Mouse (Mus musculus) limb, embryonic 10.5 days (tissue): ENCODE measurements around the gene Emsy. TPM values are rescaled to one million over a fixed set of nuclear protein-coding genes. Genes with fewer than 3 reads are reported as not detected.
A peak's percentile ranks its signal among the peaks of the same experiment; 100 is the strongest.

ENCODE experiments used
- DNase-seq: peaks from one replicate; pipeline ENCODE4 v3.0.0-alpha.2; 2017; ENCODE audit warnings: low spot score
- H3K27ac ChIP-seq: fragments of 300-500 bp; sonication (generic); 2 replicates; pipeline ENCODE4 v1.5.1; 2016; ENCODE audit warnings: mild to moderate bottlenecking
- H3K27me3 ChIP-seq: fragments of 300-500 bp; sonication (generic); 2 replicates; pipeline ENCODE4 v1.6.1; 2016; ENCODE audit warnings: low read depth, mild to moderate bottlenecking; ENCODE audit not compliant: poor library complexity, severe bottlenecking
- H3K36me3 ChIP-seq: fragments of 300-500 bp; sonication (generic); 2 replicates; pipeline ENCODE4 v1.6.1; 2016; ENCODE audit warnings: mild to moderate bottlenecking, moderate library complexity
- H3K4me1 ChIP-seq: fragments of 300-500 bp; sonication (generic); 2 replicates; pipeline ENCODE4 v1.6.1; 2016
- H3K4me3 ChIP-seq: fragments of 300-500 bp; sonication (generic); 2 replicates; pipeline ENCODE4 v1.5.1; 2016; ENCODE audit warnings: mild to moderate bottlenecking, moderate library complexity
- H3K9me3 ChIP-seq: fragments of 300-500 bp; sonication (generic); replicated peaks from 2 replicates; pipeline ENCODE4 v1.6.1; 2016; ENCODE audit warnings: mild to moderate bottlenecking
- WGBS: fragments of 180-500 bp; shearing (Covaris S2); methylation state at CpG from one replicate; pipeline ENCODE4 v1.1.7; 2016; 5-methylcytosine and 5-hydroxymethylcytosine counted together
- polyA plus RNA-seq: library from polyadenylated mRNA; unstranded; fragments of >200 nt; fragmentation: Nextera tagmentation; extraction: Ambion mirVana; gene quantifications from 2 replicates; pipeline ENCODE4 v1.2.1, GENCODE M21; 2016

The Emsy gene
- polyA plus RNA-seq, 1 experiment from 2014 or later = 46.1 TPM

- Histone ChIP-seq H3K9me3 (no peaks in the 10 kb centered on the region), H3K4me1 (peaks cover 21% of the 10 kb centered on the region), H3K4me3 (peak overlapping the region; percentile 99), H3K27me3 (no peaks in the 10 kb centered on the region), H3K36me3 (peaks cover 60% of the 10 kb centered on the region), H3K27ac (peak overlapping the region; percentile 97)
- DNase-seq = peak; percentile 85
- under 1% methylated on average over 74 of the region's 74 CpGs for WGBS
Observed at GRCm38 (mm10) chr7:98655681-98656530, 677 bp downstream of the Emsy start.

- no peaks in the 10 kb centered on the region for H3K27me3 ChIP-seq
- H3K4me3 ChIP-seq = no peak overlapping the region
- 71% methylated on average over 2 of the region's 2 CpGs for WGBS
- H3K4me1 ChIP-seq = peaks cover 10% of the 10 kb centered on the region
- no peak overlapping the region for H3K27ac ChIP-seq
- H3K36me3 ChIP-seq = peaks cover 77% of the 10 kb centered on the region
- H3K9me3 ChIP-seq = no peaks in the 10 kb centered on the region
- no peak for DNase-seq
Observed at GRCm38 (mm10) chr7:98651651-98652050, 4.9 kb downstream of the Emsy start.

- no peak overlapping the region for H3K4me3 ChIP-seq
- no peaks in the 10 kb centered on the region for H3K27me3 ChIP-seq
- H3K4me1 ChIP-seq = no peaks in the 10 kb centered on the region
- no peak overlapping the region for H3K27ac ChIP-seq
- WGBS = 8% methylated on average over 1 of the region's 1 CpGs
- H3K9me3 ChIP-seq = no peaks in the 10 kb centered on the region
- peaks cover 85% of the 10 kb centered on the region for H3K36me3 ChIP-seq
- no peak for DNase-seq
Observed at GRCm38 (mm10) chr7:98644238-98644637, 12.3 kb downstream of the Emsy start.

GRCm38 (mm10) chr7:98636607-98637006 is 20.0 kb downstream of the Emsy start:
- Histone ChIP-seq H3K9me3 (no peaks in the 10 kb centered on the region), H3K4me1 (no peaks in the 10 kb centered on the region), H3K36me3 (peaks cover 83% of the 10 kb centered on the region), H3K4me3 (no peak overlapping the region), H3K27me3 (no peaks in the 10 kb centered on the region), H3K27ac (no peak overlapping the region)
- WGBS = 95% methylated on average over 2 of the region's 2 CpGs
- no peak for DNase-seq

GRCm38 (mm10) chr7:98633032-98633431 is 23.6 kb downstream of the Emsy start:
- peaks cover 83% of the 10 kb centered on the region for H3K36me3 ChIP-seq
- no peaks in the 10 kb centered on the region for H3K27me3 ChIP-seq
- no peaks in the 10 kb centered on the region for H3K9me3 ChIP-seq
- no peak for DNase-seq
- no peak overlapping the region for H3K27ac ChIP-seq
- WGBS = 91% methylated on average over 3 of the region's 3 CpGs
- no peak overlapping the region for H3K4me3 ChIP-seq
- H3K4me1 ChIP-seq = no peaks in the 10 kb centered on the region

GRCm38 (mm10) chr7:98629947-98630346 is 26.6 kb downstream of the Emsy start:
- peaks cover 84% of the 10 kb centered on the region for H3K36me3 ChIP-seq

GRCm38 (mm10) chr7:98617739-98618138 is 38.8 kb downstream of the Emsy start:
- H3K9me3 ChIP-seq = no peaks in the 10 kb centered on the region
- H3K36me3 ChIP-seq = peaks cover 90% of the 10 kb centered on the region
- no peak overlapping the region for H3K4me3 ChIP-seq
- WGBS = 90% methylated on average over 2 of the region's 2 CpGs
- no peaks in the 10 kb centered on the region for H3K4me1 ChIP-seq
- no peak for DNase-seq
- no peak overlapping the region for H3K27ac ChIP-seq
- H3K27me3 ChIP-seq = no peaks in the 10 kb centered on the region

More at GRCm38 (mm10) chr7:98629947-98630346, 26.6 kb downstream of the Emsy start:
- 95% methylated on average over 7 of the region's 7 CpGs for WGBS
- no peak for DNase-seq
- Histone ChIP-seq H3K9me3 (no peaks in the 10 kb centered on the region), H3K4me3 (no peak overlapping the region), H3K27me3 (no peaks in the 10 kb centered on the region), H3K4me1 (no peaks in the 10 kb centered on the region), H3K27ac (no peak overlapping the region)

GRCm38 (mm10) chr7:98612936-98613335 is 43.6 kb downstream of the Emsy start:
- Histone ChIP-seq H3K27ac (no peak overlapping the region), H3K4me3 (no peak overlapping the region), H3K27me3 (no peaks in the 10 kb centered on the region), H3K36me3 (peaks cover 81% of the 10 kb centered on the region), H3K9me3 (no peaks in the 10 kb centered on the region), H3K4me1 (no peaks in the 10 kb centered on the region)
- 100% methylated on average over 1 of the region's 1 CpGs for WGBS
- no peak for DNase-seq

GRCm38 (mm10) chr7:98608520-98608919 is 48.1 kb downstream of the Emsy start:
- H3K27me3 ChIP-seq = no peaks in the 10 kb centered on the region
- H3K36me3 ChIP-seq = peaks cover 69% of the 10 kb centered on the region
- no peaks in the 10 kb centered on the region for H3K4me1 ChIP-seq
- H3K27ac ChIP-seq = no peak overlapping the region
- DNase-seq = no peak
- no peak overlapping the region for H3K4me3 ChIP-seq
- no peaks in the 10 kb centered on the region for H3K9me3 ChIP-seq

GRCm38 (mm10) chr7:98607158-98607557 is 49.4 kb downstream of the Emsy start:
- Histone ChIP-seq H3K4me3 (no peak overlapping the region), H3K27me3 (no peaks in the 10 kb centered on the region), H3K9me3 (no peaks in the 10 kb centered on the region), H3K4me1 (no peaks in the 10 kb centered on the region), H3K36me3 (peaks cover 66% of the 10 kb centered on the region), H3K27ac (no peak overlapping the region)
- 88% methylated on average over 4 of the region's 4 CpGs for WGBS
- DNase-seq = no peak

GRCm38 (mm10) chr7:98601715-98602114 is 54.9 kb downstream of the Emsy start:
- peaks cover 80% of the 10 kb centered on the region for H3K36me3 ChIP-seq
- WGBS = 90% methylated on average over 4 of the region's 4 CpGs

GRCm38 (mm10) chr7:98597402-98597801 is 59.2 kb downstream of the Emsy start:
- no peak overlapping the region for H3K27ac ChIP-seq
- no peak for DNase-seq
- H3K27me3 ChIP-seq = no peaks in the 10 kb centered on the region
- H3K36me3 ChIP-seq = peaks cover 92% of the 10 kb centered on the region
- H3K9me3 ChIP-seq = no peaks in the 10 kb centered on the region
- no peaks in the 10 kb centered on the region for H3K4me1 ChIP-seq
- H3K4me3 ChIP-seq = no peak overlapping the region
- 77% methylated on average over 8 of the region's 8 CpGs for WGBS

More at GRCm38 (mm10) chr7:98601715-98602114, 54.9 kb downstream of the Emsy start:
- no peak for DNase-seq
- no peak overlapping the region for H3K27ac ChIP-seq
- H3K9me3 ChIP-seq = no peaks in the 10 kb centered on the region
- no peaks in the 10 kb centered on the region for H3K27me3 ChIP-seq
- no peaks in the 10 kb centered on the region for H3K4me1 ChIP-seq
- no peak overlapping the region for H3K4me3 ChIP-seq

GRCm38 (mm10) chr7:98594731-98595130 is 61.9 kb downstream of the Emsy start:
- H3K36me3 ChIP-seq = peaks cover 87% of the 10 kb centered on the region
- no peaks in the 10 kb centered on the region for H3K27me3 ChIP-seq
- H3K4me1 ChIP-seq = no peaks in the 10 kb centered on the region
- H3K27ac ChIP-seq = no peak overlapping the region
- no peak overlapping the region for H3K4me3 ChIP-seq
- no peak for DNase-seq
- WGBS = 95% methylated on average over 4 of the region's 4 CpGs
- no peaks in the 10 kb centered on the region for H3K9me3 ChIP-seq
